Mouse (Mus musculus): ENCODE data around the gene Mylk.

Gene Mylk

GRCm38 (mm10) chr16:34984203-34985030, 239.4 kb downstream of the Mylk start:
- DNase-seq (ENCODE audit: low spot score in 2 of 2) = no peak

- DNase-seq (ENCODE audit: low spot score in 2 of 2) = no peak
Observed at GRCm38 (mm10) chr16:34985031-34985346, 240.0 kb downstream of the Mylk start.

- no peak for DNase-seq (ENCODE audit: low spot score in 2 of 2)
Observed at GRCm38 (mm10) chr16:34986211-34986825, 241.3 kb downstream of the Mylk start.

GRCm38 (mm10) chr16:34991365-34991764, 246.4 kb downstream of the Mylk start:
- DNase-seq (ENCODE audit: low spot score in 2 of 2) = no peak

- no peak for DNase-seq (ENCODE audit: low spot score in 2 of 2)
Observed at GRCm38 (mm10) chr16:34992854-34993253, 247.8 kb downstream of the Mylk start.

GRCm38 (mm10) chr16:34993694-34994330, 248.8 kb downstream of the Mylk start:
- DNase-seq (ENCODE audit: low spot score in 2 of 2) = peak in 1 of 2 experiments; percentile 42

- no peak for DNase-seq (ENCODE audit: low spot score in 2 of 2)
Observed at GRCm38 (mm10) chr16:34994641-34995141, 249.7 kb downstream of the Mylk start.

GRCm38 (mm10) chr16:34996133-34996532, 251.1 kb downstream of the Mylk start:
- DNase-seq (ENCODE audit: low spot score in 2 of 2) = peak; percentile 48 to 82

GRCm38 (mm10) chr16:34997052-34997451, 252.0 kb downstream of the Mylk start:
- DNase-seq (ENCODE audit: low spot score in 2 of 2) = no peak

GRCm38 (mm10) chr16:34997576-34997975, 252.6 kb downstream of the Mylk start:
- no peak for DNase-seq (ENCODE audit: low spot score in 2 of 2)

- no peak for DNase-seq (ENCODE audit: low spot score in 2 of 2)
Observed at GRCm38 (mm10) chr16:34999016-34999415, 254.0 kb downstream of the Mylk start.

GRCm38 (mm10) chr16:34999986-35000385, 255.0 kb downstream of the Mylk start:
- no peak for DNase-seq (ENCODE audit: low spot score in 2 of 2)

- no peak for DNase-seq (ENCODE audit: low spot score in 2 of 2)
Observed at GRCm38 (mm10) chr16:35000923-35001560, 256.0 kb downstream of the Mylk start.

GRCm38 (mm10) chr16:35004356-35004755, 259.3 kb downstream of the Mylk start:
- DNase-seq (ENCODE audit: low spot score in 2 of 2) = no peak

- DNase-seq (ENCODE audit: low spot score in 2 of 2) = no peak
Observed at GRCm38 (mm10) chr16:35004756-35005155, 259.7 kb downstream of the Mylk start.

- no peak for DNase-seq (ENCODE audit: low spot score in 2 of 2)
Observed at GRCm38 (mm10) chr16:35006251-35006650, 261.2 kb downstream of the Mylk start.

GRCm38 (mm10) chr16:35007361-35007760, 262.4 kb downstream of the Mylk start:
- DNase-seq (ENCODE audit: low spot score in 2 of 2) = no peak

GRCm38 (mm10) chr16:35008447-35008846, 263.4 kb downstream of the Mylk start:
- no peak for DNase-seq (ENCODE audit: low spot score in 2 of 2)

GRCm38 (mm10) chr16:35013501-35013900, 268.5 kb downstream of the Mylk start:
- no peak for DNase-seq (ENCODE audit: low spot score in 2 of 2)

- DNase-seq (ENCODE audit: low spot score in 2 of 2) = no peak
Observed at GRCm38 (mm10) chr16:35016491-35016890, 271.5 kb downstream of the Mylk start.

- no peak for DNase-seq (ENCODE audit: low spot score in 2 of 2)
Observed at GRCm38 (mm10) chr16:35018470-35018974, 273.5 kb downstream of the Mylk start.

- no peak for DNase-seq (ENCODE audit: low spot score in 2 of 2)
Observed at GRCm38 (mm10) chr16:35021903-35022241, 276.9 kb downstream of the Mylk start.

All from urinary bladder, postnatal 36 days (tissue).